Mouse (Mus musculus) intestine, embryonic 15.5 days (tissue): ENCODE measurements around the gene Tcf19. TPM values are rescaled to one million over a fixed set of nuclear protein-coding genes. Genes with fewer than 3 reads are reported as not detected.
A peak's percentile ranks its signal among the peaks of the same experiment; 100 is the strongest.
"Not testable (repeated sequence)": the region's sequence is repeated elsewhere in the genome, so short reads cannot be mapped to it uniquely, and the experiment has no call there.

Experiments used
- ATAC-seq: fragments of 200-750 bp; cut with Nextera tagmentation; 2 replicates; pipeline ENCODE4 v1.8.0; 2017; ENCODE audit warnings: moderate TSS enrichment, moderate library complexity
- H3K27ac ChIP-seq: fragments of 300-500 bp; sonication (generic); 2 replicates; pipeline ENCODE4 v1.5.1; 2015; ENCODE audit warnings: mild to moderate bottlenecking, inconsistent platforms
- H3K27me3 ChIP-seq: fragments of 300-500 bp; sonication (generic); replicated peaks from 2 replicates; pipeline ENCODE4 v1.6.1; 2015; ENCODE audit warnings: inconsistent platforms
- H3K36me3 ChIP-seq: fragments of 300-500 bp; sonication (generic); 2 replicates; pipeline ENCODE4 v1.6.1; 2015; ENCODE audit warnings: inconsistent platforms
- H3K4me1 ChIP-seq: fragments of 300-500 bp; sonication (generic); replicated peaks from 2 replicates; pipeline ENCODE4 v1.6.1; 2015; ENCODE audit warnings: inconsistent platforms
- H3K4me2 ChIP-seq: fragments of 300-500 bp; sonication (generic); replicated peaks from 2 replicates; pipeline ENCODE4 v1.6.1; 2015; ENCODE audit warnings: mild to moderate bottlenecking, inconsistent platforms
- H3K4me3 ChIP-seq: fragments of 300-500 bp; sonication (generic); replicated peaks from 2 replicates; pipeline ENCODE4 v1.5.1; 2015; ENCODE audit warnings: inconsistent platforms
- H3K9ac ChIP-seq: fragments of 300-500 bp; sonication (generic); 2 replicates; pipeline ENCODE4 v1.6.1; 2015; ENCODE audit warnings: inconsistent platforms
- H3K9me3 ChIP-seq: fragments of 300-500 bp; sonication (generic); 2 replicates; pipeline ENCODE4 v1.6.1; 2016; ENCODE audit warnings: inconsistent platforms
- WGBS: fragments of 180-500 bp; shearing (Covaris S2); methylation state at CpG from one replicate; pipeline ENCODE4 v1.1.7; 2015; 5-methylcytosine and 5-hydroxymethylcytosine counted together
- polyA plus RNA-seq: library from polyadenylated mRNA; unstranded; fragments of >200 nt; fragmentation: Nextera tagmentation; extraction: Ambion mirVana; gene quantifications from 2 replicates; pipeline ENCODE4 v1.2.1, GENCODE M21; 2015

Gene Tcf19
- polyA plus RNA-seq, 1 experiment from 2014 or later, result 66.4 TPM

DNA sequence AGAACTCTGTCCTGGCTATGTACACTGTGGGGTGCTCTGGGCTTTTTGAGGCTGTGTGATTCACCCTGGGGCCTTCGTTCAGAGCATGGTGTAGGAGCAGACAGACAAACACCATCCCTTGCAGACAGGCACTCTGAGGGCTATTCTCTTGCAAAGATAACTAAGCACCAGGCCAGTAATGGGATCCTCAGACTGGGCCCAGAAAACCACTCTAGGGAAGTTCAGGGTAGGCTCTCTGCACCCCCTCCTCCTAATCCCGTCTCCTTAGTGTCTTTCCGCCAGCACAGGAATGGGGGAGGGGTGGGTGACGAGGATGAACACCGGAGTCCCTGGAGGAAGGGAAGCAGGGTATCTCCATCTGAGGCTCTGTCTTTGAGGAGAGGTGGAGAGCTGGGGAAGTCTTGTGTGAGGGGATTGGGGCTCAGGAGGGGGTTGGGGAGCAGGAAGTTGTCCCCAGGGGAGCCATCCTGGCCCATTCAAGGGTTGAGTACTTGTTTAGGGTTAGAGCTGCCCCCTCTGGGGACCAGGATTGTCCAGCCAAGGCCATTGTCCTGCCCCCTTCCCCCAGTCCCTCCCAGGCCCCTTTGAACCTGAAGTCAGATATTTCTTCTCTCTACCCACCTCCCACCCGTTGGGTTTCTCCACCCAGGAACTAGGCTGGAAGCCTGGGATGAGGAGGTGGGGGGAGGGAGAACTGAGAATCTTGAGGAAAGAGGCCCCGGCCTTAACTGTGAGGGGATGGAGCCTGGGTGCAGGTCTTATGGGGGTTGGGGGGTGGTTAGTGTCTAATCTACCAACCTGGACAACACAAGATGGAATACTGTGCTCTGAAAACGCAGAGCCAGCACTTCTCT lies 11.8 kb downstream of the Tcf19 start:
- Histone ChIP-seq H3K4me2 (no peak overlapping the region), H3K27me3 (peaks cover 10% of the 10 kb centered on the region; the same call in 1 of the 2 replicates), H3K27ac (no peak overlapping the region), H3K4me3 (no peak overlapping the region), H3K9ac (no peak overlapping the region), H3K36me3 (no peaks in the 10 kb centered on the region), H3K9me3 (no peaks in the 10 kb centered on the region), H3K4me1 (no peaks in the 10 kb centered on the region)
- 43% methylated on average over 8 of the region's 8 CpGs for WGBS
- no peak for ATAC-seq

- H3K4me3 ChIP-seq, result no peak overlapping the region
- H3K27ac ChIP-seq, result no peak overlapping the region
- H3K9me3 ChIP-seq, result no peaks in the 10 kb centered on the region
- H3K9ac ChIP-seq, result no peak overlapping the region
- H3K36me3 ChIP-seq, result no peaks in the 10 kb centered on the region
- H3K4me2 ChIP-seq, result no peak overlapping the region
- WGBS, result 35% methylated on average over 5 of the region's 5 CpGs
- H3K4me1 ChIP-seq, result no peaks in the 10 kb centered on the region
- peaks cover 10% of the 10 kb centered on the region; the same call in 1 of the 2 replicates for H3K27me3 ChIP-seq
- ATAC-seq, result no peak
Measured at GRCm38 (mm10) chr17:35503849-35504248, 12.8 kb downstream of the Tcf19 start.

DNA sequence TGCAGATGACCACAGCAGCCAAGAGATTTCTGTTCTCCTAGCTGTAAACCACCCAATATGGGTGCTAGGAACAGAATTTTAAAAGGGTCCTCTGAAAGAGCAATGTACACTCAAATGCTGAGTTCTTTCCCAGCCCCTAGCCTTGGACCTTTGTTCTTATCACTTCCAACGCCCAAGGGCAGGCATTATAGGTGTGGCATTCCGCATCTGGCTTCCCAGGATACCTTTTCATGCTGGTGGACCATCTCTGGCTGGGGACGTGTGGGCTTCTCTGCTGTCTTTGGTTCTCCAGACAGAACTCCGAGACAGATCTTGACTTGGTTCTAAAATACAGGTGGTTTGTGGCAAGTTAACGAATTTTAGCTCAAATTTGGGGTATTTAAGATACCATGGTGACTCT lies 13.9 kb downstream of the Tcf19 start:
- Histone ChIP-seq H3K9me3 (no peaks in the 10 kb centered on the region), H3K27me3 (peaks cover 10% of the 10 kb centered on the region; the same call in 1 of the 2 replicates), H3K36me3 (no peaks in the 10 kb centered on the region), H3K9ac (no peak overlapping the region), H3K4me3 (no peak overlapping the region), H3K4me2 (no peak overlapping the region), H3K4me1 (no peaks in the 10 kb centered on the region), H3K27ac (no peak overlapping the region)
- no peak for ATAC-seq
- 52% methylated on average over 5 of the region's 5 CpGs for WGBS

- ATAC-seq, result no peak
- WGBS, result 22% methylated on average over 6 of the region's 6 CpGs
Measured at GRCm38 (mm10) chr17:35502226-35502625, 14.4 kb downstream of the Tcf19 start.

GRCm38 (mm10) chr17:35497124-35497523 lies 19.5 kb downstream of the Tcf19 start:
- 91% methylated on average over 7 of the region's 7 CpGs for WGBS
- Histone ChIP-seq H3K27me3 (no peaks in the 10 kb centered on the region), H3K4me2 (no peak overlapping the region), H3K27ac (no peak overlapping the region), H3K9ac (no peak overlapping the region), H3K4me1 (no peaks in the 10 kb centered on the region), H3K4me3 (no peak overlapping the region), H3K9me3 (no peaks in the 10 kb centered on the region), H3K36me3 (no peaks in the 10 kb centered on the region)
- no peak for ATAC-seq

More at GRCm38 (mm10) chr17:35502226-35502625, 14.4 kb downstream of the Tcf19 start:
- Histone ChIP-seq H3K9me3 (no peaks in the 10 kb centered on the region), H3K9ac (no peak overlapping the region), H3K4me1 (no peaks in the 10 kb centered on the region), H3K36me3 (no peaks in the 10 kb centered on the region), H3K4me2 (no peak overlapping the region), H3K4me3 (no peak overlapping the region), H3K27me3 (peaks cover 10% of the 10 kb centered on the region; the same call in 1 of the 2 replicates), H3K27ac (no peak overlapping the region)

DNA sequence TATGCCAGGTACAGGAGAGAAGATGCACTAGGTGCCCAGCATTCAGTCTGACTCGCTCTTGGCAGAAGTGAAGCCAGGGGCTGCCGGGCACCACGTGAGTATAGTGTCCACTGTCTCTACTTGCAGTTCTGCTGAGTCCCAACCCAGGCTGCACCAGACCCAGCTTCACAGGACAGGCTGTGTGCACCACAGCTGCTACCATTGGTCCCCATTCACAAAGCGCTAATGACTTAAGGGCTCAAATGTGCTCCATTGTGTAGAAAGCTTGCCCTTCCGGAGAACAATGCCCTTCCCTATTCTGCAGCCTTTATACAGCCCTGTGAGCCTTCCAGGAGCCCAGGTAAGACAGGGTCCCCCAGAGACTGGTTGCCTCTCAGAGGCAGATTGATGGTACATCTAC lies 26.3 kb downstream of the Tcf19 start:
- Histone ChIP-seq H3K4me3 (no peak overlapping the region), H3K27me3 (no peaks in the 10 kb centered on the region), H3K36me3 (no peaks in the 10 kb centered on the region), H3K9me3 (no peaks in the 10 kb centered on the region), H3K4me2 (no peak overlapping the region), H3K4me1 (no peaks in the 10 kb centered on the region), H3K9ac (no peak overlapping the region), H3K27ac (no peak overlapping the region)
- ATAC-seq, result no peak
- 75% methylated on average over 5 of the region's 5 CpGs for WGBS

DNA sequence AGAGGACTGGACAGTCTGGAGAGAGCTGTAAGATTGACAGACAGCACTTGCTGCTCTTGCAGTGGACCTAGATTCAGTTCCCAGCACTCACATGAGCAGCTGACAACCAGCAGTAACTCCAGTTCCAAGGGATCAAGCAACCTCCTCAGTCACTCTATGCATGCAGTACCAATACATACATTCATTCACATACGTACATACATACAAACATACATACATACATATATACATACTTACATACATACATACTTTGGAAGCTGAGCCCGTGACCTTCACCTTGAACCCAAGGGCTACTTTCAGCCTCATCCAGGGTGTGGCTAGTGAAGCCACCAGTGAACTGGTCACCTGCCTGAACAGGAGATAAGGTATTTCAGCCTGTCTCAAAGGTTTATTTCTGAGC lies 28.6 kb downstream of the Tcf19 start:
- Histone ChIP-seq H3K4me1 (no peaks in the 10 kb centered on the region), H3K9ac (no peak overlapping the region), H3K9me3 (no peaks in the 10 kb centered on the region), H3K4me3 (no peak overlapping the region), H3K27me3 (no peaks in the 10 kb centered on the region), H3K36me3 (no peaks in the 10 kb centered on the region), H3K4me2 (no peak overlapping the region), H3K27ac (no peak overlapping the region)
- ATAC-seq, result no peak
- 97% methylated on average over 2 of the region's 2 CpGs for WGBS

DNA sequence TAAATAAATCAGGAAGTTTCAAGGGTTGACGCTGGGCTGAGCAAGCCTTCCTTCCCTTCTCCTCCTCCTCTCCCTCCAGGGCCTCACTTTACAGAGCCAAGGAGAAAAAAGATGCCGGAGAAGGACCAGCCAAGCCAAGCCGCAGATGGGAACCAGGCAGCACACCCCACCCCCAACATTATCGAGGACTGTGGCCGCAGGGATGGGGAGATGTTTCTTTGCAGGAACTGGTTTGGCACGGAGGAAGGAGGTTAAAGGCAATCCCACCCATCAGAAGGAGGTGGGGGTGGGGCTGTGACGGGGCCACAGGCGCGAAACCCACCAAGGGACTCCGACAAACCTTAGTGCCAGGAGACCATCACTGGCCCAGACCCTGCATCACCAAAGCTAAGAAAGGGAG lies 29.9 kb downstream of the Tcf19 start:
- H3K27ac ChIP-seq, result no peak overlapping the region
- ATAC-seq, result no peak
- H3K27me3 ChIP-seq, result no peaks in the 10 kb centered on the region
- H3K4me3 ChIP-seq, result no peak overlapping the region
- H3K4me1 ChIP-seq, result no peaks in the 10 kb centered on the region
- H3K4me2 ChIP-seq, result no peak overlapping the region
- H3K9me3 ChIP-seq, result no peaks in the 10 kb centered on the region
- WGBS, result 39% methylated on average over 10 of the region's 10 CpGs
- no peaks in the 10 kb centered on the region for H3K36me3 ChIP-seq
- H3K9ac ChIP-seq, result no peak overlapping the region

GRCm38 (mm10) chr17:35485702-35486101 lies 30.9 kb downstream of the Tcf19 start:
- Histone ChIP-seq H3K4me2 (no peak overlapping the region), H3K36me3 (no peaks in the 10 kb centered on the region), H3K4me3 (no peak overlapping the region), H3K4me1 (no peaks in the 10 kb centered on the region), H3K9me3 (no peaks in the 10 kb centered on the region), H3K27me3 (no peaks in the 10 kb centered on the region), H3K9ac (no peak overlapping the region), H3K27ac (no peak overlapping the region)
- WGBS, result 25% methylated on average over 4 of the region's 4 CpGs
- no peak for ATAC-seq

- Histone ChIP-seq H3K36me3 (no peaks in the 10 kb centered on the region), H3K9me3 (no peaks in the 10 kb centered on the region), H3K4me1 (no peaks in the 10 kb centered on the region), H3K4me2 (no peak overlapping the region), H3K27ac (no peak overlapping the region), H3K4me3 (no peak overlapping the region), H3K9ac (no peak overlapping the region), H3K27me3 (no peaks in the 10 kb centered on the region)
- under 1% methylated on average over 9 of the region's 9 CpGs for WGBS
- 0 out of 2 replicates have a peak, but pooled peaks have one; percentile 51 for ATAC-seq
Measured at GRCm38 (mm10) chr17:35484066-35484465, 32.6 kb downstream of the Tcf19 start.

DNA sequence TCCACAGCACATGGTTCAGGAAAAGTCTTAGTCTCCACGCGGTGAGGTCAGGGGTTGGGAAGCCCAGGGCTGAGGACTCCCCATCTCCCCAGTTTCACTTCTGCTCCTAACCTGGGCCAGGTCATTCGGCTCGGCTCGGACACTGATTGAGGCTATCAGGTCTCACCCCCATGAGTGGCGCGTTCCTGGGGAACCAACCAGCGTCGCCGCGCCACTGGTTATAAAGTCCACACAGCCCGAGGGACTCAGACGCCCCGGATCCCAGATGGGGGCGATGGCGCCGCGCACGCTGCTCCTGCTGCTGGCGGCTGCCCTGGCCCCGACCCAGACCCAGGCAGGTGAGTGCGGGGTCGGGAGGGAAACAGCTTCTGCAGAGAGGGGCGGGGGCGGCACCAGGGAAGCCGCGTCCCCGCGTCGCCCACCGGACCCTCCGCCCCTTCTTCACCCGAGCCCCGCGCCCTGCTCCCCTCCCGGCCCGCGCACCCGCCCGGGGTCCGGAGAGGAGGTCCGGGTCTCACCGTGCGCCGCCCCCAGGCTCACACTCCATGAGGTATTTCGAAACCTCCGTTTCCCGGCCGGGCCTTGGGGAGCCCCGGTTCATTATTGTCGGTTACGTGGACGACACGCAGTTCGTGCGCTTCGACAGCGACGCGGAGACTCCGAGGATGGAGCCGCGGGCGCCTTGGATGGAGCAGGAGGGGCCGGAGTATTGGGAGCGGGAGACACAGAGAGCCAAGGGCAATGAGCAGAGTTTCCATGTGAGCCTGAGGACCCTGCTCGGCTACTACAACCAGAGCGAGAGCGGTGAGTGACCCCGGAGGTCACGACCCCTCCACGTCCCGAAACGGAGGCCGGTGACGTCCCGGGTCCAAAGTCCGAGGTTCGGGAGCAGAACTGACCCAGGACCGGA lies 46.5 kb downstream of the Tcf19 start, which contains the start of gene H2-Q10:
H2-Q10 (plus strand) TSS at position 248 of the 910 bp plus-strand sequence.
- H3K36me3 ChIP-seq, result no peaks in the 10 kb centered on the region
- 1% methylated on average over 80 of the region's 80 CpGs for WGBS
- peak; percentile 84 for ATAC-seq
- H3K27me3 ChIP-seq, result peaks cover 20% of the 10 kb centered on the region
- H3K4me2 ChIP-seq, result peak within 1 kb of the TSS; percentile 92
- H3K4me3 ChIP-seq, result peak within 1 kb of the TSS; percentile 43
- peak within 1 kb of the TSS; percentile 31 for H3K9ac ChIP-seq
- no peak within 1 kb of the TSS for H3K27ac ChIP-seq
- H3K9me3 ChIP-seq, result no peaks in the 10 kb centered on the region
- H3K4me1 ChIP-seq, result peaks cover 11% of the 10 kb centered on the region; the same call in 1 of the 2 replicates

DNA sequence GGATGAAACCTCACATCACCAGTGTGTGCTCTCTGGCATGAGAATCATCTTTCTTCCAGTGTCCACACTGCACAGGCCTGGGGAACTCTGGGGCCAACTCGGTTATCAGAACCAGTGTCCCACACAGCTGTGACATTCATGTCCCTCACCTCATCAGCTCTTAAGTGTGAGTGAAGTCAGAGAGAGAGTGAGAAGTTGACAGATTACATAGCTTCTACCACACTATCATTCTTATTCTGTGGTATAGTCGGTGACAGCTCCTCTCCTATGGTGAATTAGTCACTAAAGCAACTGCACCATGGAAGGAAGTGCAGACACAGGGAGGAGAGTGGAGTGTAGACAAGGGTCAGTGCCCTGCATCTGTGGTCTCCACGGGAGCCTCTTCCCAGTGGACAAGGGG lies 47.7 kb downstream of the Tcf19 start:
- H3K4me2 ChIP-seq, H3K36me3 ChIP-seq, H3K9ac ChIP-seq, H3K4me3 ChIP-seq, ATAC-seq, H3K27ac ChIP-seq, H3K9me3 ChIP-seq: not testable (repeated sequence)
- 69% methylated on average over 3 of the region's 3 CpGs for WGBS
- Histone ChIP-seq H3K4me1 (peaks cover 11% of the 10 kb centered on the region; the same call in 1 of the 2 replicates), H3K27me3 (peaks cover 20% of the 10 kb centered on the region)
